Mouse (Mus musculus): ENCODE results near the gene Cemip2. TPM values are rescaled to one million over a fixed set of nuclear protein-coding genes. Genes with fewer than 3 reads are reported as not detected.

The Cemip2 gene
- polyA plus RNA-seq, 1 experiment from 2014 or later: 26.8 TPM

- Histone ChIP-seq H3K27ac (ENCODE audit: low read depth, low read length) (peak overlapping the region; percentile 42), H3K27me3 (ENCODE audit: control insufficient read depth, insufficient read depth, low read length) (no peaks in the 10 kb centered on the region), H3K4me1 (ENCODE audit: control insufficient read depth, insufficient read depth, low read length) (peaks cover 48% of the 10 kb centered on the region), H3K9me3 (ENCODE audit: control insufficient read depth, low read length) (no peaks in the 10 kb centered on the region), H3K4me2 (replicated peaks; ENCODE audit: low read depth, low read length) (no peak overlapping the region), H3K4me3 (ENCODE audit: low read length) (no peak overlapping the region; the same call in 1 of the 2 replicates), H3K9ac (ENCODE audit: low read depth, low read length) (peak overlapping the region; percentile 12; the same call in 1 of the 2 replicates), H3K36me3 (ENCODE audit: control insufficient read depth, insufficient read depth, low read length) (no peaks in the 10 kb centered on the region)
- peak; percentile 60; the same call in 1 of the 2 replicates for ATAC-seq (ENCODE audit: low FRiP score, low TSS enrichment)
- 26% methylated on average over 8 of the region's 8 CpGs for WGBS
Measured at GRCm38 (mm10) chr19:21784331-21785131, 6.4 kb downstream of the Cemip2 start.

GRCm38 (mm10) chr19:21785132-21785528 is 7.0 kb downstream of the Cemip2 start:
- Histone ChIP-seq H3K4me2 (replicated peaks; ENCODE audit: low read depth, low read length) (no peak overlapping the region), H3K4me3 (ENCODE audit: low read length) (no peak overlapping the region), H3K36me3 (ENCODE audit: control insufficient read depth, insufficient read depth, low read length) (no peaks in the 10 kb centered on the region), H3K27ac (ENCODE audit: low read depth, low read length) (no peak overlapping the region), H3K9ac (ENCODE audit: low read depth, low read length) (no peak overlapping the region), H3K4me1 (ENCODE audit: control insufficient read depth, insufficient read depth, low read length) (peaks cover 43% of the 10 kb centered on the region), H3K27me3 (ENCODE audit: control insufficient read depth, insufficient read depth, low read length) (no peaks in the 10 kb centered on the region), H3K9me3 (ENCODE audit: control insufficient read depth, low read length) (no peaks in the 10 kb centered on the region)
- WGBS: 10% methylated on average over 3 of the region's 3 CpGs
- ATAC-seq (ENCODE audit: low FRiP score, low TSS enrichment): no peak

- ATAC-seq (ENCODE audit: low FRiP score, low TSS enrichment): no peak
- 89% methylated on average over 6 of the region's 6 CpGs for WGBS
- H3K36me3 ChIP-seq (ENCODE audit: control insufficient read depth, insufficient read depth, low read length): no peaks in the 10 kb centered on the region
- no peak overlapping the region for H3K4me3 ChIP-seq (ENCODE audit: low read length)
- peaks cover 26% of the 10 kb centered on the region for H3K4me1 ChIP-seq (ENCODE audit: control insufficient read depth, insufficient read depth, low read length)
- H3K9ac ChIP-seq (ENCODE audit: low read depth, low read length): no peak overlapping the region
- no peaks in the 10 kb centered on the region for H3K27me3 ChIP-seq (ENCODE audit: control insufficient read depth, insufficient read depth, low read length)
- H3K9me3 ChIP-seq (ENCODE audit: control insufficient read depth, low read length): no peaks in the 10 kb centered on the region
- H3K4me2 ChIP-seq (replicated peaks; ENCODE audit: low read depth, low read length): no peak overlapping the region
- no peak overlapping the region for H3K27ac ChIP-seq (ENCODE audit: low read depth, low read length)
Measured at GRCm38 (mm10) chr19:21787004-21787480, 8.9 kb downstream of the Cemip2 start.

- Histone ChIP-seq H3K27ac (ENCODE audit: low read depth, low read length) (peak overlapping the region; percentile 37; the same call in 1 of the 2 replicates), H3K4me1 (ENCODE audit: control insufficient read depth, insufficient read depth, low read length) (peaks cover 16% of the 10 kb centered on the region), H3K4me2 (replicated peaks; ENCODE audit: low read depth, low read length) (no peak overlapping the region; the same call in 1 of the 2 replicates), H3K9me3 (ENCODE audit: control insufficient read depth, low read length) (no peaks in the 10 kb centered on the region), H3K9ac (ENCODE audit: low read depth, low read length) (no peak overlapping the region), H3K36me3 (ENCODE audit: control insufficient read depth, insufficient read depth, low read length) (peaks cover 5% of the 10 kb centered on the region; the same call in 1 of the 2 replicates), H3K27me3 (ENCODE audit: control insufficient read depth, insufficient read depth, low read length) (no peaks in the 10 kb centered on the region), H3K4me3 (ENCODE audit: low read length) (no peak overlapping the region)
- ATAC-seq (ENCODE audit: low FRiP score, low TSS enrichment): no peak
- WGBS: 27% methylated on average over 8 of the region's 8 CpGs
Measured at GRCm38 (mm10) chr19:21788999-21789398, 10.9 kb downstream of the Cemip2 start.

GRCm38 (mm10) chr19:21789676-21790075 is 11.5 kb downstream of the Cemip2 start:
- Histone ChIP-seq H3K27ac (ENCODE audit: low read depth, low read length) (no peak overlapping the region), H3K4me2 (replicated peaks; ENCODE audit: low read depth, low read length) (no peak overlapping the region), H3K9me3 (ENCODE audit: control insufficient read depth, low read length) (no peaks in the 10 kb centered on the region), H3K9ac (ENCODE audit: low read depth, low read length) (no peak overlapping the region), H3K36me3 (ENCODE audit: control insufficient read depth, insufficient read depth, low read length) (peaks cover 5% of the 10 kb centered on the region; the same call in 1 of the 2 replicates), H3K4me1 (ENCODE audit: control insufficient read depth, insufficient read depth, low read length) (peaks cover 9% of the 10 kb centered on the region), H3K4me3 (ENCODE audit: low read length) (no peak overlapping the region), H3K27me3 (ENCODE audit: control insufficient read depth, insufficient read depth, low read length) (no peaks in the 10 kb centered on the region)
- peak; percentile 41; the same call in 1 of the 2 replicates for ATAC-seq (ENCODE audit: low FRiP score, low TSS enrichment)
- WGBS: 32% methylated on average over 6 of the region's 6 CpGs

GRCm38 (mm10) chr19:21791386-21791785 is 13.2 kb downstream of the Cemip2 start:
- Histone ChIP-seq H3K36me3 (ENCODE audit: control insufficient read depth, insufficient read depth, low read length) (peaks cover 16% of the 10 kb centered on the region; the same call in 1 of the 2 replicates), H3K4me1 (ENCODE audit: control insufficient read depth, insufficient read depth, low read length) (0 out of 2 replicates have a peak, but pooled peaks cover 5% of the 10 kb centered on the region), H3K4me2 (replicated peaks; ENCODE audit: low read depth, low read length) (no peak overlapping the region), H3K27me3 (ENCODE audit: control insufficient read depth, insufficient read depth, low read length) (no peaks in the 10 kb centered on the region), H3K9ac (ENCODE audit: low read depth, low read length) (no peak overlapping the region), H3K4me3 (ENCODE audit: low read length) (no peak overlapping the region), H3K27ac (ENCODE audit: low read depth, low read length) (no peak overlapping the region), H3K9me3 (ENCODE audit: control insufficient read depth, low read length) (no peaks in the 10 kb centered on the region)
- ATAC-seq (ENCODE audit: low FRiP score, low TSS enrichment): no peak
- WGBS: 91% methylated on average over 3 of the region's 3 CpGs

- no peaks in the 10 kb centered on the region for H3K9me3 ChIP-seq (ENCODE audit: control insufficient read depth, low read length)
- 85% methylated on average over 4 of the region's 4 CpGs for WGBS
- peaks cover 16% of the 10 kb centered on the region; the same call in 1 of the 2 replicates for H3K36me3 ChIP-seq (ENCODE audit: control insufficient read depth, insufficient read depth, low read length)
- ATAC-seq (ENCODE audit: low FRiP score, low TSS enrichment): no peak
- H3K4me2 ChIP-seq (replicated peaks; ENCODE audit: low read depth, low read length): no peak overlapping the region
- H3K4me1 ChIP-seq (ENCODE audit: control insufficient read depth, insufficient read depth, low read length): 0 out of 2 replicates have a peak, but pooled peaks cover 5% of the 10 kb centered on the region
- H3K4me3 ChIP-seq (ENCODE audit: low read length): no peak overlapping the region
- H3K27me3 ChIP-seq (ENCODE audit: control insufficient read depth, insufficient read depth, low read length): no peaks in the 10 kb centered on the region
- H3K27ac ChIP-seq (ENCODE audit: low read depth, low read length): no peak overlapping the region
- no peak overlapping the region for H3K9ac ChIP-seq (ENCODE audit: low read depth, low read length)
Measured at GRCm38 (mm10) chr19:21791826-21792225, 13.7 kb downstream of the Cemip2 start.

GRCm38 (mm10) chr19:21792587-21793175 is 14.5 kb downstream of the Cemip2 start:
- H3K9ac ChIP-seq (ENCODE audit: low read depth, low read length): no peak overlapping the region
- 0 out of 2 replicates have a peak, but pooled peaks cover 5% of the 10 kb centered on the region for H3K4me1 ChIP-seq (ENCODE audit: control insufficient read depth, insufficient read depth, low read length)
- no peak overlapping the region for H3K4me2 ChIP-seq (replicated peaks; ENCODE audit: low read depth, low read length)
- no peak overlapping the region for H3K27ac ChIP-seq (ENCODE audit: low read depth, low read length)
- no peaks in the 10 kb centered on the region for H3K9me3 ChIP-seq (ENCODE audit: control insufficient read depth, low read length)
- no peaks in the 10 kb centered on the region for H3K27me3 ChIP-seq (ENCODE audit: control insufficient read depth, insufficient read depth, low read length)
- no peak overlapping the region for H3K4me3 ChIP-seq (ENCODE audit: low read length)
- peaks cover 21% of the 10 kb centered on the region; the same call in 1 of the 2 replicates for H3K36me3 ChIP-seq (ENCODE audit: control insufficient read depth, insufficient read depth, low read length)
- WGBS: 93% methylated on average over 26 of the region's 26 CpGs
- ATAC-seq (ENCODE audit: low FRiP score, low TSS enrichment): no peak

- H3K27ac ChIP-seq (ENCODE audit: low read depth, low read length): no peak overlapping the region
Measured at GRCm38 (mm10) chr19:21794569-21794968, 16.4 kb downstream of the Cemip2 start.

More at GRCm38 (mm10) chr19:21794569-21794968, 16.4 kb downstream of the Cemip2 start:
- no peaks in the 10 kb centered on the region for H3K9me3 ChIP-seq (ENCODE audit: control insufficient read depth, low read length)
- ATAC-seq (ENCODE audit: low FRiP score, low TSS enrichment): no peak
- no peak overlapping the region for H3K4me3 ChIP-seq (ENCODE audit: low read length)
- 95% methylated on average over 3 of the region's 3 CpGs for WGBS
- H3K9ac ChIP-seq (ENCODE audit: low read depth, low read length): no peak overlapping the region
- H3K27me3 ChIP-seq (ENCODE audit: control insufficient read depth, insufficient read depth, low read length): no peaks in the 10 kb centered on the region
- no peak overlapping the region for H3K4me2 ChIP-seq (replicated peaks; ENCODE audit: low read depth, low read length)
- H3K4me1 ChIP-seq (ENCODE audit: control insufficient read depth, insufficient read depth, low read length): no peaks in the 10 kb centered on the region
- H3K36me3 ChIP-seq (ENCODE audit: control insufficient read depth, insufficient read depth, low read length): peaks cover 38% of the 10 kb centered on the region; the same call in 1 of the 2 replicates
